Mouse (Mus musculus) midbrain, embryonic 15.5 days (tissue): ENCODE data around the gene Rnf5. TPM values are rescaled to one million over a fixed set of nuclear protein-coding genes. Genes with fewer than 3 reads are reported as not detected.
A peak's percentile ranks its signal among the peaks of the same experiment; 100 is the strongest.

Experiments used
- ATAC-seq: fragments of 200-750 bp; cut with Nextera tagmentation; replicated peaks from 2 replicates; pipeline ENCODE4 v1.8.0; 2017; ENCODE audit warnings: moderate TSS enrichment
- H3K27ac ChIP-seq: fragments of 300-500 bp; sonication (generic); 2 replicates; pipeline ENCODE4 v1.5.1; 2015; ENCODE audit warnings: mild to moderate bottlenecking, inconsistent platforms
- H3K27me3 ChIP-seq: fragments of 300-500 bp; sonication (generic); replicated peaks from 2 replicates; pipeline ENCODE4 v1.6.1; 2015; ENCODE audit warnings: inconsistent platforms
- H3K36me3 ChIP-seq: fragments of 300-500 bp; sonication (generic); replicated peaks from 2 replicates; pipeline ENCODE4 v1.6.1; 2015; ENCODE audit warnings: inconsistent platforms
- H3K4me1 ChIP-seq: fragments of 300-500 bp; sonication (generic); 2 replicates; pipeline ENCODE4 v1.6.1; 2015; ENCODE audit warnings: inconsistent platforms
- H3K4me2 ChIP-seq: fragments of 300-500 bp; sonication (generic); 2 replicates; pipeline ENCODE4 v1.6.1; 2015; ENCODE audit warnings: inconsistent platforms, mild to moderate bottlenecking, moderate library complexity
- H3K4me3 ChIP-seq: fragments of 300-500 bp; sonication (generic); 2 replicates; pipeline ENCODE4 v1.5.1; 2015; ENCODE audit warnings: mild to moderate bottlenecking, inconsistent platforms
- H3K9ac ChIP-seq: fragments of 300-500 bp; sonication (generic); 2 replicates; pipeline ENCODE4 v1.6.1; 2015; ENCODE audit warnings: mild to moderate bottlenecking, inconsistent platforms
- H3K9me3 ChIP-seq: fragments of 300-500 bp; sonication (generic); 2 replicates; pipeline ENCODE4 v1.6.1; 2016; ENCODE audit warnings: inconsistent platforms
- WGBS: fragments of 180-500 bp; shearing (Covaris S2); methylation state at CpG from one replicate; pipeline ENCODE4 v1.1.7; 2015; ENCODE audit warnings: mixed read lengths; 5-methylcytosine and 5-hydroxymethylcytosine counted together
- polyA plus RNA-seq: library from polyadenylated mRNA; unstranded; fragments of >200 nt; fragmentation: Nextera tagmentation; extraction: Ambion mirVana; gene quantifications from 2 replicates; pipeline ENCODE4 v1.2.1, GENCODE M21; 2015

Rnf5 gene
- polyA plus RNA-seq, 1 experiment from 2014 or later = 306 TPM

DNA sequence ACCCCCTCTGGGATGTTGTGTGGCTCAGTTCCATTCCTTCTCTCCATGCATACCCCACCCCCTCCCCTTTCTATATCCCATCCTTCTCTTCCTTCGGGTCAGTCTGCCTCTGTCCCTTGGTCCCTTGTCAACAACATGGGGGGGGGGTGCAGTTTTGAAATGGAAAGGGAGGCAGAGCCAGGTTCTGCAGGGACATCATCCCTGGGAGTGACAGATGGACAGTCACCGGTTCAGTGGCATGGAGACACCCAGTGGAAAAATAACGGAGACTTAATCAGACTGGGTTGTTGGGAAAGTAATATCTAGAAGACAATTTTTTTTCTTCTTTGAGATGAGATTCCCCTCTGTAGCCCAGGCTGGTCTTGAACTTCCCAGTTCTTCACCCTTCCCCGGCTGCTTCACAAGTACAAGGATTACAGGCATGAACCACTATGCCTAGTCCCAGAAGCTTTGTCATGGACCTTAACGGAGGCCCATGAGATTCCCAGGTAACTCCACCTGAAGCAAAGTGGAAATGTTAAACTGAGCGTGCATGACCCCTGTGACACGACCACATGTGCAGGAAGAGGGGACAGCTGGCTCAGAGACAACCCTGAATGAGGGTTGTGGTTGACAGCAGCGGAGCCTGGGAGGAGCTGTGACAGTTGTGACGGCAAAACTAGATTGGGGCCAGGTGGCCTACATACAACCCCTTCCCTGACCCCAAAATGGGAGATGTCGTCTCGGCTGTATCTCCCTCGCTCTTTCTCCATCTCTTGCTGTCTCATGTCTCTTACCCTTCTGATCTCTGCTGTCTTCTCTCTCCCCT is 26.5 kb upstream of the Rnf5 start:
- H3K9ac ChIP-seq = peak overlapping the region; percentile 63
- 14% methylated on average over 12 of the region's 12 CpGs for WGBS
- H3K4me3 ChIP-seq = peak overlapping the region; percentile 71
- ATAC-seq = no peak
- peak overlapping the region; percentile 89 for H3K4me2 ChIP-seq
- H3K27ac ChIP-seq = peak overlapping the region; percentile 95
- H3K9me3 ChIP-seq = no peaks in the 10 kb centered on the region
- peaks cover 3% of the 10 kb centered on the region; the same call in 1 of the 2 replicates for H3K27me3 ChIP-seq
- peaks cover 58% of the 10 kb centered on the region for H3K4me1 ChIP-seq
- no peaks in the 10 kb centered on the region for H3K36me3 ChIP-seq

DNA sequence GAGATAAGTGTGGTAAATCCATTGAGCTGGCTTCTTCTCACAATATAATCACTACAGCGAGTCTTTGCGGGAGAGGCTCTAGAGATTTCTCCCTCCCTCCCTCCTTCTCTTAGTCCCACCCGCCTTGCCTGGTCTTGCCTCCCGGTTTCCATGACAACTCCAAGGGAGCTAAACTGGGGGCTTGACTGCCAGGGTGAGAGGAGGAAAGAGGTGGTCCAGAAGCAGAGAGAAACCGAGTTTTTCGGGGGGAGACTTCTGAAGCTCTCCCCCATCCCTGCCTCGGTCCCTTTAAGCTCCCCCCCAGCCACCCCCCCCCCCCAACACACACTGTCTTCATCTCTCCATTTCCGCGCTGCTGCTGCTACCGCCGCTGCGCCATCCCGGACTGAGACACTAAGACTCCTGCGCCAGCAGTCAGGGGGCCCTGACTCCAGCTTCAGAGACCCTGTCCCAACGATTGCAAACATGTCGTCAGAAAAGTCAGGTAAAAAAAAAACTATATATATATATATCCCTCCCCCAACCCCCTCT is 25.8 kb upstream of the Rnf5 start, which contains the start of gene Prrt1:
Gene Prrt1, plus strand, starts transcription at position 313 of the 531 bp plus-strand sequence.
- Histone ChIP-seq H3K4me2 (peak within 1 kb of the TSS; percentile 89), H3K36me3 (no peaks in the 10 kb centered on the region), H3K9ac (peak within 1 kb of the TSS; percentile 63), H3K4me3 (peak within 1 kb of the TSS; percentile 71), H3K4me1 (peaks cover 58% of the 10 kb centered on the region), H3K27me3 (peaks cover 3% of the 10 kb centered on the region; the same call in 1 of the 2 replicates), H3K9me3 (no peaks in the 10 kb centered on the region), H3K27ac (peak within 1 kb of the TSS; percentile 95)
- WGBS = under 1% methylated on average over 16 of the region's 16 CpGs
- peak; percentile 46 for ATAC-seq

DNA sequence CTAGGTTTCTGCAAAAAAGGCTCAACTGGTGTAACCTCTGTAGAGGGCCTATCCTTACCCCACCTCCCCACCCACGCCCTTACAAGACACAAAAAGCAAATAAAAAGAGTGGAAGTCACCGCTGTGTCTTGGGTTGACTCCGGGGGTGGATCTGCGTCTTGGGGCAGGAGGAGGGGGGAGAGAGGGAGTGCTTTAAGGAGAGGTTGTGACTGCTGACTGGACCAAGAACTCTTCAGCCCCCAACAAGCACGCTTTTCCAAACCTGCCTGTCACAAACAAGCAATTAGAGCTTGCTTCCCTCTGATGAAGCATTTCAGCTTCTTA is 25.1 kb upstream of the Rnf5 start:
- H3K4me3 ChIP-seq = peak overlapping the region; percentile 71
- H3K9me3 ChIP-seq = no peaks in the 10 kb centered on the region
- H3K4me2 ChIP-seq = peak overlapping the region; percentile 89
- H3K27ac ChIP-seq = peak overlapping the region; percentile 95
- peaks cover 58% of the 10 kb centered on the region for H3K4me1 ChIP-seq
- ATAC-seq = no peak
- 12% methylated on average over 5 of the region's 5 CpGs for WGBS
- H3K9ac ChIP-seq = peak overlapping the region; percentile 63
- no peaks in the 10 kb centered on the region for H3K36me3 ChIP-seq
- peaks cover 3% of the 10 kb centered on the region; the same call in 1 of the 2 replicates for H3K27me3 ChIP-seq

DNA sequence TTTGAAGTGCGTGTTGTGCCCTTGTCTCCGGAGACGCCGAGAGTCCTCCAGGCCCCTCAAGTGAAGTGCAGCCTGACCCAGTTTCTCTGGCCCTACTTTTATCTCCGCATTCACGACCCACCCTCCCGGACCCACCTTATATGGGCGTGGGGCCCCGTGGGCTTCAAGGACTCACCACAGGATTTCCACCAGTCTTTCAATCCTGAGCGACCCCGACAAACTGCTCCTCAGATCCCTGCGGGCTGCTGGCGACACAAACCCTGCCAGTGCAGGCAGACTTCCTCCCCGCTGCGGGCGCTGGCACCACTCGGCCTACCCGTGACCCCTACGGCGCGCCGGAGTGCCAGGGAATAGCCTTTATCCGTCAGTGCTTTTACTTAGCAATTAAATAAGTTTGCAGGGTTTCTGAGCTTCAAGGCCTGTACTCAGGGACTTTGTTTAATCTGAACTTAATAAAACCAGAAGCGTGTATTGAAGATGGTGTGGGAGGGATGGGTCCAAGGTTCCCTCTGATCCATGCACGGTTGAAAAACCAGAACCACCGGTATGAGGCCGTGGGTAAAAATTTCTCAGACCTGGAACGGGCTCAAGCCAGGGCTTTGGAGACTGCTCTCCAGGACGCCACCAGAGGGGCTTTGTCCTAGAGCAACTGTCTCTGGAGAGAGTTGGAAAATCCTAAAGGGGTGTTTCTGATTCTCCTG is 24.6 kb upstream of the Rnf5 start, which contains the start of gene Ppt2:
Gene Ppt2, minus strand, starts transcription at position 568 of the 701 bp plus-strand sequence.
- H3K27me3 ChIP-seq = no peaks in the 10 kb centered on the region; the same call in 1 of the 2 replicates
- H3K4me3 ChIP-seq = peak within 1 kb of the TSS; percentile 71
- peak within 1 kb of the TSS; percentile 95 for H3K27ac ChIP-seq
- peak within 1 kb of the TSS; percentile 89 for H3K4me2 ChIP-seq
- no peaks in the 10 kb centered on the region for H3K9me3 ChIP-seq
- H3K36me3 ChIP-seq = 0 out of 2 replicates have a peak, but pooled peaks cover 5% of the 10 kb centered on the region
- 3% methylated on average over 29 of the region's 29 CpGs for WGBS
- H3K9ac ChIP-seq = peak within 1 kb of the TSS; percentile 63
- peak; percentile 9; the same call in 1 of the 2 replicates for ATAC-seq
- H3K4me1 ChIP-seq = peaks cover 58% of the 10 kb centered on the region

DNA sequence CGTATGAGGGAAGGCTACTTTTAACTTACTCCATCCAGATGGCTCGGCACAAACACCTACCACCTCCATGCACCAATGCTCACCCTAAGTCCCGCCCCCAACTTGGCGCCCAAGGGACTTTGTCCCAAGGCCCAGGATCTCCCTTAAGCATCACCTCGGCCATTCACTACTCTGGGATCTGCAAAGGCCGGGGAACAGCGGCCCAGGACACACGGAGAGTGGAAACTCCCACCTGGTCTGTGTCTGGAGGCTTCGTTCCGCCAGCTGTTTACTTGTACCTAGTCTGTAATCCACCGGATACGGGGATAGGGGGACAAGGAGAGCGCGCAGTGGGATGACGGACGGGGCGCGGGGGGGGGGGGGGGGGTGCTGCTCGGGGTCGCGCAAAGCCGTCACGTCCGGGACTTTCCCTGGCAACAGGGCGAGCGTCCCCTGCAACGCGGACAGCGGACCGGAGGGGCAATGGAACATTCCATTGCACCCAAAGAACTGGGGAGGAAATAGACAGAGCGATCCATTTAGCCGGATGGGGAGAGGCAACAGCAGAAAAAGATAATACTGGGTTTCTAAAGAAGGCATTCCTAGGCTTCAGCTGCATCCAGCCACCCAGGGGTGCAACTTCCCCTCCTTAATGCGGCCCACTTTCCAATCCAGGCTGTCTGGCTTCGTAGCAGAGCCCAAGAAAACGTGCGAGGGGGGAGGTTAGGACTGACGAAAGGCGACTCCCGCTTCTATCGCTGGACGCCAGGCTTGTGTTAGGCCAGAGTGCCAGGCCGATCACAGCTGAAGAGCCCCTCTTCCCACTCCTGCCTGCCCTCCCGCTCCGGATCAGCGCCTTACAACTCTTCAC is 23.8 kb upstream of the Rnf5 start:
- under 1% methylated on average over 43 of the region's 45 CpGs for WGBS
- H3K27ac ChIP-seq = peak overlapping the region; percentile 95
- no peaks in the 10 kb centered on the region; the same call in 1 of the 2 replicates for H3K27me3 ChIP-seq
- peak overlapping the region; percentile 71 for H3K4me3 ChIP-seq
- 0 out of 2 replicates have a peak, but pooled peaks cover 9% of the 10 kb centered on the region for H3K36me3 ChIP-seq
- peaks cover 58% of the 10 kb centered on the region for H3K4me1 ChIP-seq
- peak; percentile 74 for ATAC-seq
- peak overlapping the region; percentile 63 for H3K9ac ChIP-seq
- H3K4me2 ChIP-seq = peak overlapping the region; percentile 89
- no peaks in the 10 kb centered on the region for H3K9me3 ChIP-seq

DNA sequence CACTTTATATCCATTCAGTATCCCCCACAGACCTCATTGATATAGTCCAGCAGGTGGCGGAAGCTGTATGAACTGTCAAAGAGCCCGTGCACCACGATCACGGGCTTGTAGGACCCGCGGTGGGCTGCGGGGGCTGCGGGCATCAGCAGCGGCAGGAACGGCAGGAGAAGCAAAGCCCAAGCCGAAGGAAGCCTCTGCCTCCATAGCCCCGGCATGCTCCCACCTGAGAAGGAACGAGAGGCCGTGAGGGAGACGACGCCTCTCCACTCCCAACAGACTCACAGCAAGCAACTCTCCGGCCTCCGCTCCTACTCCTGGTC is 23.2 kb upstream of the Rnf5 start:
- H3K4me1 ChIP-seq = peaks cover 52% of the 10 kb centered on the region
- no peaks in the 10 kb centered on the region for H3K9me3 ChIP-seq
- WGBS = under 1% methylated on average over 18 of the region's 18 CpGs
- H3K36me3 ChIP-seq = 0 out of 2 replicates have a peak, but pooled peaks cover 9% of the 10 kb centered on the region
- peak overlapping the region; percentile 95 for H3K27ac ChIP-seq
- H3K9ac ChIP-seq = peak overlapping the region; percentile 63
- H3K27me3 ChIP-seq = no peaks in the 10 kb centered on the region; the same call in 1 of the 2 replicates
- H3K4me3 ChIP-seq = peak overlapping the region; percentile 71
- H3K4me2 ChIP-seq = peak overlapping the region; percentile 89
- peak; percentile 35 for ATAC-seq

DNA sequence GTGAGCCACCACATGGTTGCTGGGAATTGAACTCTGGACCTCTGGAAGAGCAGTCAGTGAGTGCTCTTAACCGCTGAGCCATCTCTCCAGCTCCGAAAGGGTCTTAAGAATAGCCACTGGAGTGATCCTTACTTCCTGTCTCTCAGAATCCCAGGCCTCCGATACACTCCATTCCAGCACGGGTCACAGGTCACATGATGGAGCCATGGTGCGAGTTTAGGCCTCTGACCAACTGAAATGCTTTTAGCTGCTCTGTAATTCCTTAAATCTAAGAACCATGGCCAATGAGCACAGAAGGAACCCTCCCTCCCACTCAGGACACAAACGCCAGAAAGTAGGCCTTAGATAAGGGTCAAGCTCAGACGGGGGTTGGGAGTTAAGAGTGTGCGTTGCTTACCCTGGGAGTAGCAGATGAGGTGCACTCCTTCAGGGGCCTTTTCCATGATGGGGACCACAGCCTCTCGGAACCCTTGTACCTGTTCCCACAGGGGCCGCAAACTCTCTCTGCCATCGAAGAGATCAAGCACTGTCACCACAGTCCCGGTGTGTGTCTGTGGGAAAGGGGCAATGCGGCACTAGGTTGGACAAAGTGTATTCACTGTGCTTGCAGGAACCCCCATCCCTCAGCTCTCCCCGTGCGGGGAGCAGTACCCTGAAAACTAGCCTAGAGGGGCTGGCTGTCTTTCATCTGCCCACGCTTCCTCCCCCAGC is 22.7 kb upstream of the Rnf5 start:
- 50% methylated on average over 16 of the region's 16 CpGs for WGBS
- no peak for ATAC-seq
- Histone ChIP-seq H3K27me3 (no peaks in the 10 kb centered on the region; the same call in 1 of the 2 replicates), H3K9me3 (no peaks in the 10 kb centered on the region), H3K4me1 (peaks cover 47% of the 10 kb centered on the region), H3K27ac (peak overlapping the region; percentile 95), H3K4me2 (peak overlapping the region; percentile 89), H3K36me3 (0 out of 2 replicates have a peak, but pooled peaks cover 9% of the 10 kb centered on the region), H3K4me3 (peak overlapping the region; percentile 71), H3K9ac (peak overlapping the region; percentile 63)

DNA sequence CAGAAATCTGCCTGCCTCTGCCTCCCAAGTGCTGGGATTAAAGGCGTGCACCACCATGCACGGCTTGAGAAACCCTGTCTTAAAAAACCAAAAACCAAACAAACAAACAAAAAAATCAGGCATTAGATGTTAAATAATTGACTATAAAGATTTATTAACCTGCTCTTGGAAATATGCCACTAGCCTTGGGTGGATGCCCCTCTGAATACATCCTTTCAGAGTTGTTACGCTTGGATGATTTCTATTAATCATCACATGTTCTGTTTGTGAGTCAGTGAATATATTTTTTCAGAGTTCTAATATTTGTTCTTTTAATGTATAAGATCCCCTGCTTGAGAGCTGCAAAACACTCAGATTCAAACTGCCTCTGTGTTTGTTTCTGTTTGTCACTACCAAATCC is 21.5 kb upstream of the Rnf5 start:
- no peaks in the 10 kb centered on the region for H3K27me3 ChIP-seq
- 0 out of 2 replicates have a peak, but pooled peaks cover 9% of the 10 kb centered on the region for H3K36me3 ChIP-seq
- 95% methylated on average over 3 of the region's 3 CpGs for WGBS
- H3K4me3 ChIP-seq = no peak overlapping the region
- H3K27ac ChIP-seq = no peak overlapping the region
- no peak overlapping the region for H3K9ac ChIP-seq
- H3K9me3 ChIP-seq = no peaks in the 10 kb centered on the region
- H3K4me1 ChIP-seq = peaks cover 34% of the 10 kb centered on the region
- no peak overlapping the region for H3K4me2 ChIP-seq
- no peak for ATAC-seq

DNA sequence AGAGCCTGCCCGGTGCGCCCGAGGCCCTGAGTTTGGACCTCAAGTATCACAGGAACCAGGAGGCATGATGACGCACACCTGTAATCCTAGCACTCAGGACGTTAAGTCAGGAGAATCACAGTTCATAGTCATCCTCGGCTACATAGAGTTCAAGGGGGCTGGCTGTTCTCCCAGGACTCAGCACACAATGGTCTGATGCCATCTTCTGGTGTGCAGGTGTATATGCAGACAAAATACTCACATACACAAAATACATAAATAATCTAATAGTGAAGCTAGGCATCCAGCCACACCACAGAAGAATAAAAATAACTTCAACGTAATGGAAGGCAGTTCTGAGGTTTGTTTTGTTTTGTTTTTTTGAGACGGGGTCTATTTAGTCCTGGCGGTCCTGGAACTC is 19.7 kb upstream of the Rnf5 start:
- WGBS = 88% methylated on average over 9 of the region's 9 CpGs
- Histone ChIP-seq H3K27me3 (no peaks in the 10 kb centered on the region), H3K36me3 (0 out of 2 replicates have a peak, but pooled peaks cover 12% of the 10 kb centered on the region), H3K9ac (no peak overlapping the region), H3K4me3 (no peak overlapping the region), H3K9me3 (no peaks in the 10 kb centered on the region), H3K4me2 (no peak overlapping the region), H3K4me1 (peaks cover 17% of the 10 kb centered on the region), H3K27ac (no peak overlapping the region)
- no peak for ATAC-seq

DNA sequence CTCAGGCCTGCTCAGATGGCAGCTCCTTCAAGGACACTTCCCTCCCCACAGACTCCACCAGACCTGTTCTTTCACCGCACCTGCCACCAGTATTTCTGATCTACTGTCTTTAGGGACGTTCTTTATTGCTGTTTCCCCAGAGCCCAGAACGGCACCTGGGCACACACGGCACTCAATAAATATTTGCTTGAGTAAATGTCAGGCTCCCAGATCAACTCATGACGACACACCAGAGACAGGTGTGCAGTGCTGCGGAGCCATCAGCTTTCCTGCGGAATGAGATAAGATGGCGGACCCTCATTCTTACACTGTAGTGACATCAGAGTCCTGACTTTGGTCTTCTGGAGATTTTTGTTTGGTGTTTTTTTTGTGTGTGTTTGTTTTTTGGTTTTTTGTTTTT is 17.5 kb upstream of the Rnf5 start:
- no peak overlapping the region for H3K9ac ChIP-seq
- no peak overlapping the region for H3K27ac ChIP-seq
- no peak overlapping the region for H3K4me3 ChIP-seq
- H3K36me3 ChIP-seq = peaks cover 15% of the 10 kb centered on the region; the same call in 1 of the 2 replicates
- H3K4me1 ChIP-seq = peaks cover 6% of the 10 kb centered on the region
- no peak for ATAC-seq
- WGBS = 94% methylated on average over 8 of the region's 8 CpGs
- H3K9me3 ChIP-seq = no peaks in the 10 kb centered on the region
- H3K27me3 ChIP-seq = no peaks in the 10 kb centered on the region
- no peak overlapping the region for H3K4me2 ChIP-seq

DNA sequence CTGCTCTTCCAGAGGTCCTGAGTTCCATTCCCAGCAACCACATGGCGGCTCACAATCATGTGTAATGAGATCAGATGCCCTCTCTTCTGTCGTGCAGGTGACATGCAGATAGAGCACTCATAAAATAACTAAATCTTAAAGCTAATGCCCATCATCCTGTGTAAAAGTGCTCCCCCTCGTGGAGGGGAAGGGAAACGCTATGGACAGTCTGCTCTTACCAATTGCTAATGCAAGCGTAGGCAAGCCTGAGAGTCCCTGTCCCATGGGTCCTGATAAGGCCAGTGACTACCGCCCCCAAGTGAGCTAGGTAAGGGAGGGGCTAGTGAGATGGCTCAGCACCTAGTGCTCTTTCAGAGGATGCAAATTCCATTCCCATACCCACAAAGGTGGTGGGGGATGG is 15.5 kb upstream of the Rnf5 start:
- no peak overlapping the region for H3K9ac ChIP-seq
- no peak for ATAC-seq
- no peak overlapping the region for H3K4me3 ChIP-seq
- no peaks in the 10 kb centered on the region for H3K4me1 ChIP-seq
- 14% methylated on average over 6 of the region's 6 CpGs for whole genome bisulfite sequencing
- no peaks in the 10 kb centered on the region for H3K27me3 ChIP-seq
- H3K27ac ChIP-seq = no peak overlapping the region
- H3K9me3 ChIP-seq = no peaks in the 10 kb centered on the region
- peaks cover 23% of the 10 kb centered on the region for H3K36me3 ChIP-seq
- H3K4me2 ChIP-seq = no peak overlapping the region
